Mouse (Mus musculus) v-Abl transformed pro-B cells (cell line): ENCODE results near the gene Mvp.

Experiments used
- in situ Hi-C, 2 experiments: fragments of 400-800 bp; cut with MboI; formaldehyde crosslinking; loops; one replicate each; pipeline ENCODE4 v1.15.1; 2025; ENCODE audit not compliant: unreplicated experiment in 2 of 2

The Mvp gene

DNA sequence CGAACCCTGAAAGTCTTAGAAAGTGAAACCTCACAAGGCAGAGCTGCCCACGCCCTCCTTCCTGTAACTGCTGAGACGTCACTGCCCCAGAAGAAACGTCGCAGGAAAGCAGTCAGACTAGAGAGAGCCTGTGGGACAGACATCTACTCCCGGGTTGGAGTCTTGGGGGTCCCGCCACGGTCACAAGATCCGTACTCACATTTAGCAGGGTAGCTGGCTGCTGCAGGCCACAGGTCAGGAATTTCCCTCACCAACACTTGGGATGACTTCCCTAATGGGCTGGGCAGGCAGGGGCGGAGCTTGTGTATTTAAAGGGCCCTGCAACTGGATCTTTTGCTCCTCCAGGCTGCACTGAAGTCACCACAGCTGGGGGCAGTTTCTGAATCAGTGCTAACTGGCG lies at the start of gene Mvp:
Mvp (minus strand) TSS at position 302 of the 400 bp plus-strand sequence.
- in situ Hi-C loops = loop anchor here in 1 of 2 experiments (5.0 kb wide), 1 partner anchor 37 kb away; the partner anchor contains the start of genes Cdipt and Cdiptos

DNA sequence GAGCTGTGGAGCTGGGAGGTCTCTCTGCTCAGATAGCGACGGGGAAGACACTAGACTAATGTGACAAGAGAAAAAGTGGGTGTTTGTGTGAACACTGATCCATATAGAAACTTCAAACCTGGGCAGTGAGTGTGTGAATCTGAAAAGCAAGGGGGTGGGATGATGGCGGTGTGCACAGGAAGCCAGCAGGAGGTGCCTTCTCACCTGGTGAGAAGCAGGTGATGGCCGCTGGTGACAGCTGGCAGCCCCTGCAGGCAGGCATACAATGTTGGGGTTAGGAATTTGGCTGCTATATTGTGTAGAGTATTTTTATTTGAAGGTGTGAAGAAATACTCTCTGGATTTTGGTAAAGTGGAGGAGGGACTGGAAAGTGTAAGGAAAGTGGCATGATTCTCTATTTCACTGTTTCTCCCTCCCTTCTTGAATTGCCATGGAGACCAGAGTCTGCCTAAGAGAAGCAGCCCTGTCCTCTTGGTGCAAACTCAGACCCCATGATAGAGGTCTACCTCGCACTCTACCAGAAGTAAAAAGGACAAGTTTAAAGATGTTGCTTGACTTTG lies 40.7 kb upstream of the Mvp start:
- in situ Hi-C loops = no loop called here

DNA sequence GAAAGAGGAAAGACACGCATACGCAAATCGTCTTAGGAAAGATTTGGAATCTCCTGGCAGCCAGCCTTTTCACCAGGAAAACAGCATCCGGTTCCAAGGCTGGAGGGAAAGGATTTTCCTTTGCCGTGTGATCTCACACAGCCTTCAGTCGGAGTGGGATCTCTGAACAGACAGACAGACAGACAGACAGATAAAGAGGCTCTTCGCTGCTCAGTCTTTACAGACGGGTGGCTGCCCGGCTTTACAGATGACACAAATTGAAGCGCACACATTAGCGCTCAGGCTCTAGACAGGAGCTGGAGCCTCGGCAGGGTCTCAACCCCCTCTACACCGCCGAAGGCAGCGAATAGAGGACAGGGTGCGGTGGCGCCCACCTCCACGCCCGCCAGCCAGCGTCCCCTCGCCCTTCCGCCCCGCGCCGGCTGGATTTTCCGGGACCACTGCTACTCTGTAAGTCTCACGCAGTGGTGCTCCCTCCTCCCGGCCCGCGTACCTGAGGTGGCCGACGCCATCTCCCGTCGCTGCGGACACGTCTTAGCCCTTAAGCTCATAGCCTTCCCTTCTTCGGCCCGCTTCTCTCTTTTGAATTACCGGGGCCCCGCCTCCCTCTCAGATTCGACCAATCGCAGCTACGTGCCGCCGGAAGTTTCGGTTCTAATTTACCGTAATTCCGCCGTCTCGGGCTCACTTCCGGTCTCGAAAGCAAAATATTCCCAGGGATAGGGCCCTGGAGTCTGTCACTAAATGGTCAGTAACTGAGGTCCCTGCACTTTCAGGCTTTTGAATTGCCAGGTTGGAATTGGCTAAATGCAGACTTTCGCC lies 27.6 kb upstream of the Mvp start, which contains the start of gene Kif22:
Kif22 (minus strand) TSS at position 621 of the 822 bp plus-strand sequence.
- in situ Hi-C loops = no loop called here

GRCm38 (mm10) chr7:127031244-127031643 lies 16.8 kb upstream of the Mvp start:
- in situ Hi-C loops = no loop called here

GRCm38 (mm10) chr7:127030172-127030571 lies 15.8 kb upstream of the Mvp start:
- in situ Hi-C loops = no loop called here

GRCm38 (mm10) chr7:127027885-127028284 lies 13.5 kb upstream of the Mvp start:
- in situ Hi-C loops = loop anchor here in 1 of 2 experiments (10.0 kb wide), 1 partner anchor 197 kb away; no protein-coding TSS in a partner anchor

DNA sequence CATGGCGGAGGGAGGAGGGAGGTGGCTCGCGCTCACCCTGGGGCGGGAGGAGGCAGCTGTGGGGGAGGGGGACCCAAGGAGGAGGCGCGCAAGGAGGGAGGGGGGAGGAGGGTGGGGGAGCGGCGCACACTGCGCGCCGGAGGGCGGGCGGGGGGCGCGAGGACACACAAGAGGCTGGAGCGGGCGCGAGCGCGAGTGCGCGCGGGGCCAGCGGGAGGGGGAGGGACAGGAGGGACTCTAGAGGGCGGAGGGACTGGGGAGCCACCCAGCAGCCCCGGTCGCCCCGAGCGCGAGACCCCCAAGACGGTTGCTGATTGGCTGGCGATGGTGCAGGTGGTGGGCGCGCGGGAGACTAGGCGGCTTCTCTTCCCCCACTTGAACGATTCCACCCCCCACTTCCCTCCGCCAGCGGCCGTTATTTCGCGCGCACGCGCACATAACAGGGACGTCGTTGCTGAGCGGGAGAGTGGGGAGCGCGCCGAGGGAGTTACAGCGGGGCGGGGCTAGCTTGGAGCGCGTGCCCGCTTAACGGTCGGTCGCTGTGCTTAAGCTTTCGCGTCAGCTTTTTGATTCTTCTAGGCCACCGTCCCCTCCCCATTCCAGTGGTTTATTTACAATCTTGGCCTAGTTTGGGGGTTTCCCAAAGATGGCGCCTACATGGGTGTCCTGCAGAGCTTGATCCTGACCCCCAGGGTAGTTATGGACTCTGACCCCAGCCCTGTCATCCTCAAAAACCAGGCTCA lies 12.7 kb upstream of the Mvp start, which contains the start of gene Maz:
Maz (minus strand) TSS at position 54 of the 743 bp plus-strand sequence.
- in situ Hi-C loops = loop anchor here in 1 of 2 experiments (10.0 kb wide), 1 partner anchor 198 kb away; no protein-coding TSS in a partner anchor

- in situ Hi-C loops = loop anchor here in 1 of 2 experiments (10.0 kb wide), 1 partner anchor 198 kb away; no protein-coding TSS in a partner anchor
These were observed 12.2 kb upstream of the Mvp start for GRCm38 (mm10) chr7:127026616-127026983.

DNA sequence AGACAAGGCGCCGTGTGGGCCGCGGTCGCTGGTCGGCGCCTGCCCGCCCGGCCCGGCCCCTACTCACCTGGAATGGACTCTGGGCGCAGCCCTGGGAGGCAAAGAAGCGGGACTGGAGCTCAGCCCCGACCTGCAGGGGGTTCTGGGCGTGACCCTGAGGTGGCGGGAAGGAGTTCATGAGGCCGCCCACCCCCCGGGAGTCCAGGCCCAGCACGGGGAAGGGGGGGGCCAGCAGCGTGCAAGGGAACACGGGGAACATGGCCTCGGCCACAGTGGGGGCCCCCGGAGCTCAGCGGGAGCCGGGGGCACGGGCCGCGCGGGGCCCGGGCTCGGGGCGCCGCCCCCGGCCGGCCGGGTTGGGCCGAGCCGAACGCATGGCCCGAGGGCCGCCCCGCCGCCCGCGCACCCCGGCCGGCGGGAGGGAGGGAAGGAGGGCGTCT lies 11.8 kb upstream of the Mvp start:
- in situ Hi-C loops = loop anchor here in 1 of 2 experiments (10.0 kb wide), 1 partner anchor 199 kb away; no protein-coding TSS in a partner anchor

DNA sequence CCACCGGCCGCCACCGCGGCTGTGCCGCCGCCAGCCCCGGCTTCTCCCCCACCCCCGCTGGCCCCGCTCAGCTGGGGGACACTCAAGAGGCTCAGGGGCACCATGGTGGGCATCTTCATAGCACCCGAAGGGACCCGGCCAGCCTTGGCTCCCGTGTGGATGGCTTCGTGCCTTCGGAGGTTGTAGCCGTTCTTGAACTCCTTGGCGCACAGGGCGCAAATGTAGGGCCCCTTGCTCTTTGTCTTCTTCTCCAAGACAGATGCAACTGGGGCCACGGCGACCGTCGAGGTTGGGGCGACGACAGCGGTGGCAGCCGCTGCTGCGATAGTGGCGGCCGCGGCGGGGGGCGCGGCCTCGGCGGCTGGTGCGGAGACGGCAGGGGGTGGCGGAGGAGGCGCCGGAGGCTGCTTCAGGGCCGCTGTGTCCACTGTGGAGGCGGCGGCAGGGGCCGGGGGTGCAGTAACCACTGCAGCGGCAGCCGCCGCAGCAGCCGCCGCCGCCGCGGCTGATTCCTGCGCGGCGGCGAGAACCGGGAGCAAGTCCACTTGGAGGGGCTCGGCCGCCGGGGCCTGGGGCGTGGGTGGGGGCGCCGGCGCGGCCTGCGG lies 11.2 kb upstream of the Mvp start:
- in situ Hi-C loops = loop anchor here in 1 of 2 experiments (10.0 kb wide), 1 partner anchor 199 kb away; no protein-coding TSS in a partner anchor

- in situ Hi-C loops = loop anchor here (5.0 to 10.0 kb wide), 2 partner anchors 72 to 200 kb away; no protein-coding TSS in a partner anchor
These were observed 10.5 kb upstream of the Mvp start for GRCm38 (mm10) chr7:127024755-127025555.

GRCm38 (mm10) chr7:127023896-127024690 lies 9.7 kb upstream of the Mvp start:
- in situ Hi-C loops = loop anchor here (5.0 to 10.0 kb wide), 2 partner anchors 73 to 201 kb away; no protein-coding TSS in a partner anchor

DNA sequence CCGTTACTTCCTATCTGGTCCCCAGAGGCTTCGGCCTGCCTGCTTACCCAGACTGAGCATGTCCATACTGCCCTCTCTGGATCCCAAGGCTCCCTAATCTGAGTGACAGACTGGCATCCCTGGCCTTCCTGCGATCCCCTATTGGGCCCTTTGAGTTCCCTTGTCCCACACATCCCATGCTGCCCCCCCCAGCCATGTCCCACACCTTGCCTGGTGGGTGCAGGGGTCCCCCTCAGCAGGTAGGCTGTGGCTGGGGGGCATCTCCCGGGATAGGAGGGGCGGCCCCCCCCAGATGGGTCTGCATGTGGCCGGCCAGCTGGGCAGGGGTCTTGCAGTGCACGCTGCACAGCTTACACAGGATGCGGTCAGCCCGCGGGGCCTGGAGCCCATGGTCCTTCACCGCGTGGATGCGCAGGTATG lies 8.9 kb upstream of the Mvp start:
- in situ Hi-C loops = loop anchor here (5.0 to 10.0 kb wide), 2 partner anchors 74 to 202 kb away; no protein-coding TSS in a partner anchor

DNA sequence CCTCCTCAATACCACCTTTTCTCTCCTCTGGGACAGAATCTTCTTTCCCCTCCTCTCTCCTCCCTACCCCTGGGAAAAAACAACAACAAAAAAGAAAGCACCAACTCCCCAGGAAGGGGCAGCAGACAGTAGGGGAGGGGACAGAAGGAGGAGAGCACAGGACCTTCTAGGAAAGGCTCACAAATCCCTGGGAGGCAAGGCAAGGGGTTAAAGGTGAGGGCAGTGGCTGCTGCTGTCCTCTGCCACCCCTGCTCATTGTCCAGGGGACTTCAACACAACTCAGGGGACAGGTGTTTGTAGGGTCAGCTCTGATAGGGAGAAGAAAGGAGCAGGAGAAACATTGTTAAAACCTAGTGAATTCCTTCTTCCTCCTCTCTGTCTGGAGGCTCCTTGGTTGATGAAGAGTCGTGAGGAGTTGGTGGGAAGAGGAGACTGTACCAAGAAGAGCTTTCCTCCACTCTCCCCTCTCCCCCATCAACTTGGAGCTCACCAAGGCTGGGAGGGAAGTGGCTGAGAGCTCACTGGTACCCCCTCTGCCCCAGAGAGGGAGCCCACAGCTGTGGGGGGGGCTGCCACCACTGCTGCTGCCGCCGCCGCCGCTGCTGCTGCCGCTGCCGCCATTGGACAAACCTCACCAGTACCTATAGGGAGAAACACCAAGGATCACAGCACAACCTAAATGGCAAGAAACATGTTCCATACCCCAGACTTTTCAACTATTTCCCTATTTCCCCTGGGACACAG lies 8.3 kb upstream of the Mvp start:
- in situ Hi-C loops = loop anchor here (5.0 to 10.0 kb wide), 2 partner anchors 75 to 202 kb away; no protein-coding TSS in a partner anchor

DNA sequence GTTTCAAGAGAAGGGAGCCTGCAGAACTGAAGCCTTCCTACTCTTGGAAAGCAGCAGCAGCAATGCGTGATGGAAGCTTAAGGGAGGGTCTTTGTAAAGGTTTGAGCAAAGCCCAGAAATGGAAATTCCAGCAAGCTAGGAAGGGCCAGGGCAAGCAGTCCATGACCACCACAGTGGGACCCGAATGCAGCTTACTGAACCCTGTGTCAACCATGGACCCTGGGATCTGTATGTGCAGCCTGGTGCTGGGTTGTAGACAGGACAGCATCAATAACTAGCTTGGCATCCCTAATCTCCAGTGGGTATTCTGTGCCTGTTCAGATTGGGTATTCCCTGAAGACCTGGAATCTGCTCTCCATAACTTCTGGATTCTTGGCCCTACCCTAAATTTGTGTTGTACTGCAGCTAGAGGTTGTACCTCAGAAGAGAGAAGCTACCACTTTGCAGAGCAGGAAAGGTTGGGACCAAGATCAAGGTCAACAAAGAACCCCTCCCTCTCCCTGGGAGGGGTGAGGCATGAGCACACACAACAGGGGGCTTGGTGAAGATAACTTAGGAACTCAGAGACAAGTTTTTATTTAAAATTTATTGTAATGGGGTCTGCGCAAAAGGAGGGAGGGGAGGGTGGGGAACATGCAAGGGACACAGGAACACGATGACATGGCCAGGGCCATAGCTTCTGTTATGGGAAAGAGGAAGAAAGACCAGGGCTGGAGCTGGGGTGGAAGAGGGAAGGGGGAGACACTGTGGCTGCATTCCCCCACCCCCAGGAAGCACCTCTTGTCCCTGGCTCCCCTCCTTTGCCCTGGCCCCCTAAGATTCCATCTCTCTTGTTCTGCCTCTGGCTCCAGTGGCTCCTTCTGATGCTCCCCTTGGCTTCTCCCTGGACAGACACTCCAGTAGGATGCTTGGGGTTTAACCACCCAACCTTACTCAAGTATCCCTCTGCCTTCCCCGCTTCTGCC lies 7.4 kb upstream of the Mvp start:
- in situ Hi-C loops = loop anchor here (5.0 to 10.0 kb wide), 2 partner anchors 75 to 203 kb away; no protein-coding TSS in a partner anchor

GRCm38 (mm10) chr7:127020901-127021562 lies 6.6 kb upstream of the Mvp start, which contains the start of the genes Gm42742 and Prrt2:
Gene Gm42742, minus strand, starts transcription at chr7:127021097.
Gene Prrt2, minus strand, starts transcription at chr7:127021211.
- in situ Hi-C loops = loop anchor here (5.0 to 10.0 kb wide), 2 partner anchors 76 to 204 kb away; no protein-coding TSS in a partner anchor
